Mouse (Mus musculus) ES-E14 (cell line): ENCODE measurements at regions not wholly inside any gene's neighbourhood (a gene's known extent, or its start where the extent isn't known, plus 50 kb on each side); places are given as distances from the start of the nearest gene placed in this dataset.

ENCODE experiments used
- CHD2 ChIP-seq: IDR thresholded peaks from 2 replicates; pipeline ENCODE4 v1.6.1; 2014; ENCODE audit warnings: mild to moderate bottlenecking, low read depth, low read length, inconsistent platforms
- MAFK ChIP-seq: IDR thresholded peaks from 2 replicates; pipeline ENCODE4 v1.6.1; 2014; ENCODE audit warnings: mild to moderate bottlenecking, low read depth, low read length, inconsistent platforms; ENCODE audit not compliant: insufficient read depth
- ZC3H11A ChIP-seq: IDR thresholded peaks from 2 replicates; pipeline ENCODE4 v1.6.1; 2012; ENCODE audit warnings: low read depth, mild to moderate bottlenecking, inconsistent platforms, low read length, borderline replicate concordance

GRCm38 (mm10) chr13:47693815-47694214 lies 567.2 kb upstream of the Id4 start:
- TF ChIP-seq CHD2 (no peak), MAFK (no peak), ZC3H11A (no peak)
